Mouse (Mus musculus) v-Abl transformed pro-B cells (cell line): ENCODE data around the gene Ush2a.

Experiments used
- in situ Hi-C, 2 experiments: fragments of 400-800 bp; cut with MboI; formaldehyde crosslinking; loops; one replicate each; pipeline ENCODE4 v1.15.1; 2025; ENCODE audit not compliant: unreplicated experiment in 2 of 2

The Ush2a gene

GRCm38 (mm10) chr1:188385733-188386261 lies 124.0 kb downstream of the Ush2a start:
- in situ Hi-C loops: no loop called here

GRCm38 (mm10) chr1:188387321-188387720 lies 125.5 kb downstream of the Ush2a start:
- in situ Hi-C loops: no loop called here

GRCm38 (mm10) chr1:188387820-188388471 lies 126.1 kb downstream of the Ush2a start:
- in situ Hi-C loops: no loop called here

DNA sequence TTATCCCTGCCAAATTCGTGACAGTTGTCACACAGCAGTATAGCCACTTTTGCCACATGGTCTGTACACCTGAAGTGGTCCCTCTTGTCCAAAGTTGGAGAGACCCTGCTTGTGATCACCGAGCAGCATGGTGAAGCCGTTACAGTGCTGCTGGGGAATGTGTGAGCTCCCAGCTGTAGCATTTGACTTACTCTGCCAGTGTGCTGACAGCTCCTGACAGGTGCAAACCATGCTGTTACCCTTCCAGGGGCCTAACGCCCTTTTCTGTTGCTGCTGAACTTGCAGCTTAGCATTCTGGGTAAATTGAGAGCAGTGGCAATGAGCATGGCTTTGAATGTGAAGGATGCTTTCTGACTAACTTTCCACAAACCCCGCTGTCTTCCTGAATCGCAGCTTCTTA lies 128.3 kb downstream of the Ush2a start:
- in situ Hi-C loops: no loop called here

DNA sequence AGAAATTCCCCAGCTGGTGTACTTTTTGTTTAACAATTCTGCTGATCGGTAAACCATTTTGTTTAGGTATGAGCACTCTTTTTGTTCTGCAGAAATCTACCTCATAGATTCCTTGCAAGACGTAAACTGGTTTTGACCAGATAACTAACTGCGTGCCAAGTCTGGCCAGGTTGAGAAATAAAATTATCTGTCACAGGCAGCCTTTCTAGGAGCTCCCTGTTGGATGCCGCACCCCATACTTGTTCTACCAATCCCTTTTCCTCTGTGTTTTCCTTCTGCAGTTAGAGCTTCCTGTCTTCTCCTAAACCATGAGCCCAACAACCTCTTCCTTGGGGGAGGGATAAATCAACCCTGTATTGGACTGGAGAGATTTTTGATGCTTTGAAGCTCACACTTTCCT lies 145.4 kb downstream of the Ush2a start:
- in situ Hi-C loops: no loop called here

DNA sequence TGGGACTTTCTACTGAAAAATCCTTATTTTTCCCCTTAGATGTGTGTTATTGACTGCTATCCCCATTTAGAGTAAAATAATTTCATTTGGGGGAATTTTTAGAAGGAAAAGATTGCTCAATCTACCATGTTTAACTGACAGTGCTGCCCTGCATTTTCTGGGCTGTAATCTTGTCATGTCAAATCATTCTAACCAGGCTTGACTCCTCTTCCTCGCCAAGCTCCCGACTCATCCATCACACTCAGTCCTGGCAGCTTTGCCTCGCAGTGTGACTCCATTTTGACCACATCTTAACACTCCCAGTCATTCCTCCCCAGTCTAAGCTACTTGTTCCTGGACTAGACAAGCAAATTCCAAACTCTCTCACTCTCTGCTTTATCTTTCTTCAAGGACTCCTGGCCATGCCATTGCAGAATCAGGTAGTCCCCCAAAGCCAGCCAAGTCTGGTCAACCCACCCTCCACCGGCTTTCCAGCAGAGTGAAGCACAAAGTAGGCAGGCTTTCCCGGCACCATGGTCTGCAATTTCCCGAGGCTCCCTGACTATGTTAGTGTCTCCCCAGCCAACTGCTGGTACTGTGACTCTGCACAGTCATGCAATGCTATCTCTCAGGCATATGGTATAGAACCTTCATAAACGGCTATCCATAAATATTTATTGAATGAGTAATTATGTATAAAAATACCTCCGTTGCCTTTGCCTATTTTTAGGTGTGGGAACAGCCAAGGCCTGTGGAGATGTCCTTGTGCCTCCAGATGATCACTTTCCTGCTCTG lies 146.0 kb downstream of the Ush2a start:
- in situ Hi-C loops: no loop called here

- in situ Hi-C loops: no loop called here
Observed at GRCm38 (mm10) chr1:188410547-188410946, 148.7 kb downstream of the Ush2a start.

DNA sequence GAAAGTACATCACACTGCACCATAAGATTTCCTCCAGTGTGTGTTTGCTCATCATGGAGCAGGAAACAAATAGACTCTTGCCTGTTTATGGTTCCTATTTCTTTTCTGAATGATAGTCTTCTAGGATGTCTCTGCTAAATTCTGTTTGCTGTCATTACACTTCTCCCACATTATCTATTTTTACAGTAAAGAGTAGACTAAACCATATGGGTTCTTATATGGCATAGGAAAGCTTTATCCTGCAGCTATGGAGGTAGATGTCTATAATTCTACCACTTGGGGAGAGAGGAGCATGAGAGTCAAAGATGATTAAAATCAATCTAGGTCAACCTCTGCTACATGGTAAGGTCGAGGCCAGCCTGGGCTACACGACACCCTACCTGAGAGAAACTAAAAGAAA lies 158.7 kb downstream of the Ush2a start:
- in situ Hi-C loops: no loop called here

- in situ Hi-C loops: no loop called here
Observed at GRCm38 (mm10) chr1:188428172-188428571, 166.3 kb downstream of the Ush2a start.

DNA sequence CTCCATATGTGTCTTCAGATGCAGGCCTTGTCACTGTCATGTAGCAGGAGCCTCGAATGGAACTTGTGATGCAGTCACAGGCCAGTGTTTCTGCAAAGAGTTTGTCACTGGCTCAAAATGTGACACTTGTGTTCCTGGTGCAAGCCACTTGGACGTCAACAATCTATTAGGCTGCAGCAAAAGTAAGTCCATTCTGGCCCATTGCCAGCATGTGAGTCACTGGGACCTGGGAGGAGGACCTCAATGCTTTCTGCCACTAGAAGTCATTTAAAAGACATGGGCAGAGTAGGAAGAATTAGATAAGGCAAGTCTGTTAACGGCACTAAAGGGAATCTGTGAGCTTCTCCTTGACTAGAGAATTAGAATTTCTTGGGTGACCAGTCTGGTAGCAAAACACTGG lies 168.9 kb downstream of the Ush2a start:
- in situ Hi-C loops: no loop called here

GRCm38 (mm10) chr1:188447964-188448363 lies 186.1 kb downstream of the Ush2a start:
- in situ Hi-C loops: no loop called here

GRCm38 (mm10) chr1:188456466-188457175 lies 194.8 kb downstream of the Ush2a start:
- in situ Hi-C loops: no loop called here

GRCm38 (mm10) chr1:188457221-188458008 lies 195.6 kb downstream of the Ush2a start:
- in situ Hi-C loops: no loop called here

- in situ Hi-C loops: no loop called here
Observed at GRCm38 (mm10) chr1:188461203-188461602, 199.4 kb downstream of the Ush2a start.

- in situ Hi-C loops: no loop called here
Observed at GRCm38 (mm10) chr1:188464653-188465052, 202.8 kb downstream of the Ush2a start.

DNA sequence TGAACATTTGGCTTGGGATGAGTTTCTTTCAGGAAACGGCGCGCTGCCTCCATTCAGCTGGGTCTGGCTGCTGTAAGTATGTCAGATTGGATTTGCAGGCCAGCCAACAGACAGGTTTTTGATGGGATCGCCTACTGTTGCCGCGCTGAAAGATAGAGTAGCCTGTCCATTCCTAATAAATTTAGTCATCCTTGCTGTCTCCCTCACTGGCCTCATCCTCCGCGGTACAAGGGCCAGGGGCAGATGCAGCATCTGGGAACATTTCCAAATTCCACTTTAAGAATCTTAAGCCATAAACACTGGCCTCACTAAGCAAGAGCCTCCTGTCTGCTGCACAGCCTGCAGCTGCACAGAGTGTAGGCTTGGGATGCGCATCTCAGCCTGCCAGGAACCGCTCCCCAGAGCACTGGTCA lies 206.6 kb downstream of the Ush2a start:
- in situ Hi-C loops: no loop called here

DNA sequence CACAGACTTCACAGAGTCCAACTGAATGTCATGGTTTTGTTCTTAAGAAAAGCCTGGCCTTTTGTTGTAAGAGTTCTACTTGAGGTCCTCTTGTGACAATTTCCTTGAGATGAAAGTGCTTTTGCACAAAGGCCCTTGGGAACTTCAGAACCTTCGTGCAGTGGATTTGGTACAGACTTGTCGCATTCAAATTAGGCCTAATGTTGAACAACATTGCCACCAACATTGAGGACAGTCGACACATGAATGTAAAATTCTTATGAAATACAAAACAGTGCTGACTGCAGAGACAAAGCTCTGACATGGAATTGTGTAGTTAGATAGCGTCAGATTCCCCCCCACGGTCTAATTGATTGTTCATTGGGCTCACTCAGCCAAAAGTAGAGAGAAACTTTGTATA lies 243.1 kb downstream of the Ush2a start:
- in situ Hi-C loops: no loop called here

DNA sequence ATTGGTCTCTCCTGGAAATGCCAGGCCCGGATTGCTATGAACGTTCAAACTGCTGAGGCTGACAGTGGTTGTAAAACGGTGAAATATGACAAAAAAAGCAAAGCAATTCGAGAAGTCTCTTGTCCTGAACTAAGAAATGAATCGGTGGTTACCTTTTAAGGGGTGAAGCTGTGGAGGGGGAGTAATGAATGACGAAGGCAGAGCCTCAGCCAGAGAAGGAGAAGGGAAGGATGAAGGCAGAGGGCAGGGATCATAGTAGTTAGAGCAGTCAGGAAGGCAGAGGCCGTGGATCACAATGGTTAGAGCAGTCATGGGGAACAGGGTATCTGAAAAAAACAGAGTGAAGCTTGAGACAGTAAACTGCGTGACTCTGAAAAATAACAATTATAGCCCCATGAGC lies 257.0 kb downstream of the Ush2a start:
- in situ Hi-C loops: no loop called here

DNA sequence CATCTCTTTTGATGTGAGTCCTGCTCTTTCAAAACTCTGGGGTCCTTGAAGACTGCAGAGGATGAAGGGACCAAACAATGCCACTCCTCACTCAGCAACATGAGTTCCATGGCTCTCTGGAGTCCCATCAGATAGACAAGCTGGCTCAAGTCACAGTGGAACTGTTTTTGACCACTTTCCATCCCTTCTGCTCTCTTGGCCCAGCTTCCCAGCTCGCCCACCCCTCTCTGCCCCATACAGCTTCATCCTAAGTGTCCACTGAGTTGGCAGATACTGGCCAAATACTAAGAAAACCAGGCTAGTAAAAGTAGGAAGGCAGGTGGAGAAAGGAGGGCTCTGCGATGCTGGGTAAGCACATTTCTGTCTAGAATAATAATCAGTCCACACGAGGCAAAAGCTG lies 265.6 kb downstream of the Ush2a start:
- in situ Hi-C loops: no loop called here

DNA sequence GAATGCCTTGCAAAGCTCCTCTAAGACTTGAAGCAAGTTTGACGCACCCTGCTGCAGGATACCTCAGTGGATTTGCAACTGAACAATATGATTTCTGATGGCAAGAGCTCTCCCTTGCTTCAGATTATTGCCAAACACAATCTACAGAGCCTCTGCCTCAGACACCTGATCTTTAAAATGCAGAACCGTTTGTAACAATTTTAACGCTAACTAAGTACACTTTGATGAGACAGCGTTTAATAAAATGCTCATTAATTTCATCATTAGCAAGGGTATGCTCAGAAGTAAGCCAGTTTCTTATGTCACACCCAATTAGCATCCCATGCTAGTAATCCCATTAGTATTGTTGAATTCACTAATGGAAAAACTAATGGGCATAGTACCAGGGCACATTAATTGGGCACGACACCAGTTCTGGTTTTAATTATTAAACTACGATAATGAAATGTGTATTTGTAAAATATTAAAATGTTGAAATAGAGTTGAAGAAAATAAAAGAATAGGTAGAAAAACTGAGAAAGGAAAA lies 267.8 kb downstream of the Ush2a start:
- in situ Hi-C loops: no loop called here
